Mouse (Mus musculus): Measurements from ENCODE around the gene Tspoap1.

The Tspoap1 gene

GRCm38 (mm10) chr11:87808236-87808635 is 47.9 kb downstream of the Tspoap1 start:
- no peak for DNase-seq (ENCODE audit: low read depth, low spot score)

DNA sequence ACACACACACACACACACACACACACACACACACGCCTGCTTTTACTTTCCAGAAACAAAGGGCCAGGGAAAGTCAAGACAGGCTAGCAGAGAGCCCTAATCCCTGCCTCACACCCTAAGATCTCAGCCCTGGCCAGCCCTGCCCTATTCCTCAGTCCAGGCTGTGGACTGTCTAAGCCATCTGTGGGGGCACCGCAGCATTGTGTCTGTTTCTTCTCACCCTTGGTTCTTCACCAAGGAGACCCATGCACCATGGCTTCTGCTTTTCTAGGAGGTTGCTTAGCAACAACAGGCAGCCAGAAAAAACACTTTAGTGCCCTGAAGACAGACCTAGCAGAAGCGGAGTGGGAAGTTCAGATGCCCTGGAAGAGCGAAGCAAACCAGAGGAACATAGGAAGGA is 51.1 kb downstream of the Tspoap1 start:
- peak; percentile 20 for DNase-seq (ENCODE audit: low read depth, low spot score)

GRCm38 (mm10) chr11:87814831-87815230 is 54.5 kb downstream of the Tspoap1 start:
- no peak for DNase-seq (ENCODE audit: low read depth, low spot score)

DNA sequence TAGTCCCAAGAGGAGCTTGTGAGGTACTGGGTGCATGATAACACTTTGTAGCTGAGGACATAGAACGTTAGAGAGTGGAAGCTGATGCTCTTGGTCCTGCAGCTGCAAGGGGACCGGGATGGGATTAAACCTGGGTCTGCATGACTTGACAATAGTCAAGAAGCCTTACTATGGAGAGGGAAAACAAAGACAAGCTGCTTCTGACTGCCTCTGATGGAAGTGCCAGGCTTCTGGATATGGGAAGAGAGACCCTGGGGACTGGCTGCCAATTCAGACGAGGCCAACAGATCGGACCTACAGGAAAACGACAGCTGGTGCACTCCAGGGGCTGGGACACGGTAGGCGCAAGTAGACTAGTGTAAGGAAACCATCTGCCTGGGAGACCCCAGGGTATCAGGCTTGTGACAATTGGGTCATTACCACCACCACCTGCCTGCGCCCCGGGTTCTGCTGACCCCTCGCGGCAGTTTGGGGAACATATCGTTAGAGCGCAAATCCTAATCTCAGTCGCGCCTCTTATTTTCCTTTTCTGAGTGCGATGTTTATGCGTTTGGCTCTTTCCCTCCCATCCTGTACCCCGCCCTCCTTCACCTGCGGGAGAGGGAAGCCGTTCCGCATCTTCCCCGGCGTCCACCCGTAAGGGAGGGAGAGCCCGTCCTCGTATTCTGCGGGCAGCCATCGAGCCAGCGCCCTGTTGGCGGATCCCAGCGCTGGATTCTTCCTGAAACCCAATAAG is 56.5 kb downstream of the Tspoap1 start:
- DNase-seq (ENCODE audit: low read depth, low spot score) = peak; percentile 62

GRCm38 (mm10) chr11:87817443-87817773 is 57.1 kb downstream of the Tspoap1 start:
- DNase-seq (ENCODE audit: low read depth, low spot score) = no peak

DNA sequence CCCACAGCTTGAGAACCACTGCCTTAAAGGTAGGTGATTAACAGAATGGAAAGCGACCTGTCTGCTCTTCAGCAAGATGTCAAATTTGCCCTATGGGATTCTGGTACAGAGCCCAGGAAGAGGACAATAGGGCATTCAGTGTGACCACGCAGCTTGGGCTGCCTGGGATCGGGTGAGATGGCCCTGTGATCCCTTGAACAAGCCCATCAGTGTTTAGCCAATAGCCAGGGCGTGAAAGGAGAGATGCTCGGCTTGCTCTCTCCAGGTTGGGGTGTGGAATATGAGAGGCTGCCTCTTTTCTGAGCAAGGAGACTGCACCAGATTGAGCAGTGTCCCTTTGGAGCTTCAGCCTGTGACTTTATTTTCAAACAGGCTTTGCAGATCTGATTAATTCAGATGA is 61.2 kb downstream of the Tspoap1 start:
- no peak for DNase-seq (ENCODE audit: low read depth, low spot score)

DNA sequence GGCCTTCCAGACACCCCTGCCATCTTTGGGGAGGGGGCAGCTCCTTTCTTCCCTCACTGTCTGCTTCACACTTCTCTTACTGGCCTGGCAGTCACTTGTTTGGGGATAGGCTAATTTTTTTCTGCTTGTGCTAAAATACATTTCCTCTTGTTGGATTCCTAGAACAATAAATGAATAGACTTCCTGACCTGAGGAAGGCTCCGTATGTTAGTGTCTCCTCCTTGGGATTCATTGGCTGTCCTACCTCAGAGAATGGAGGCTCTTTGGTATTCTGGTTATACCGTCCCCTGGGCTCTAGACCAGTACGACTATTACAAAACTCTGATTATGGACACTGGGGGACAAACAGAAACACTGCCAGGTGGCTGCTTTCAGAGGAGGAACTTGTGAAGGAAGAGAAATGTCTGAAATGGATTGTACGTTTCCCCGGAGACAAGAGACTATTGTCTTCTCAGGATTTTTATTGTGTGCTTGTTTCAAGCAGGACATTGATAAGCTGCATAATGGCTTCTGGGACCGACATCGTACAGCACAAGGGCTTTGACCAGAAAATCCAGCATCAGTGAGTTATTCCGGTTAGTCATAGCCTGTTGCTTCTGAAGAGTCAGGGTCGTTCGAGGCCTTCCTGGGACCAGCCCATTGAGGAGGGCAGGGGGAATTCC is 68.0 kb downstream of the Tspoap1 start, which contains the start of gene Lpo:
Lpo (minus strand) TSS at position 51 of the 662 bp plus-strand sequence.
- DNase-seq (ENCODE audit: low read depth, low spot score) = no peak
